Mouse (Mus musculus) frontal cortex, postnatal 36 days (tissue): ENCODE measurements around the gene Gucy2c.
"Not testable (repeated sequence)": the region's sequence is repeated elsewhere in the genome, so short reads cannot be mapped to it uniquely, and the experiment has no call there.

Experiments
- DNase-seq, 2 experiments: peaks; one replicate each; pipeline ENCODE4 v3.0.0; 2022; ENCODE audit warnings: low spot score in 2 of 2

Gene Gucy2c

GRCm38 (mm10) chr6:136803739-136804633 lies 22.4 kb upstream of the Gucy2c start, which contains the start of gene Hist4h4:
Gene Hist4h4 (minus strand): TSS chr6:136804415.
- DNase-seq, result peak; percentile 99

- no peak for DNase-seq
Observed at GRCm38 (mm10) chr6:136803093-136803738, 21.7 kb upstream of the Gucy2c start.

GRCm38 (mm10) chr6:136801274-136801673 lies 19.7 kb upstream of the Gucy2c start:
- DNase-seq, result no peak

GRCm38 (mm10) chr6:136800710-136801109 lies 19.1 kb upstream of the Gucy2c start:
- DNase-seq, result no peak

GRCm38 (mm10) chr6:136797874-136798693 lies 16.5 kb upstream of the Gucy2c start:
- not testable (repeated sequence) for DNase-seq

GRCm38 (mm10) chr6:136795850-136796249 lies 14.3 kb upstream of the Gucy2c start:
- DNase-seq, result no peak

- DNase-seq, result no peak
Observed at GRCm38 (mm10) chr6:136795110-136795509, 13.5 kb upstream of the Gucy2c start.

- no peak for DNase-seq
Observed at GRCm38 (mm10) chr6:136793831-136794525, 12.4 kb upstream of the Gucy2c start.

GRCm38 (mm10) chr6:136792884-136793758 lies 11.6 kb upstream of the Gucy2c start:
- DNase-seq, result no peak

- DNase-seq, result no peak
Observed at GRCm38 (mm10) chr6:136789391-136789971, 7.9 kb upstream of the Gucy2c start.

- DNase-seq, result peak in 1 of 2 experiments; percentile 20
Observed at GRCm38 (mm10) chr6:136782761-136783160, 1.2 kb upstream of the Gucy2c start.

GRCm38 (mm10) chr6:136782146-136782545 lies 581 bp upstream of the Gucy2c start:
- DNase-seq, result no peak

GRCm38 (mm10) chr6:136776392-136776791 lies 5.2 kb downstream of the Gucy2c start:
- no peak for DNase-seq

- no peak for DNase-seq
Observed at GRCm38 (mm10) chr6:136769859-136770258, 11.7 kb downstream of the Gucy2c start.

GRCm38 (mm10) chr6:136769143-136769542 lies 12.4 kb downstream of the Gucy2c start:
- DNase-seq, result no peak

- no peak for DNase-seq
Observed at GRCm38 (mm10) chr6:136763912-136764311, 17.7 kb downstream of the Gucy2c start.

GRCm38 (mm10) chr6:136750567-136750966 lies 31.0 kb downstream of the Gucy2c start:
- DNase-seq, result no peak

- DNase-seq, result no peak
Observed at GRCm38 (mm10) chr6:136745586-136745985, 36.0 kb downstream of the Gucy2c start.

GRCm38 (mm10) chr6:136743729-136744128 lies 37.8 kb downstream of the Gucy2c start:
- DNase-seq, result no peak
